Mouse (Mus musculus) spleen, adult 2 months (tissue): ENCODE measurements around the gene AC124108.1.

ENCODE experiments used
- CTCF ChIP-seq: fragments of 200-500 bp; IDR thresholded peaks from 2 replicates; pipeline ENCODE4 v1.5.1; 2011; ENCODE audit warnings: mild to moderate bottlenecking, inconsistent platforms; ENCODE audit not compliant: insufficient read depth, insufficient read length, insufficient replicate concordance; ENCODE audit errors: extremely low read depth
- POLR2A ChIP-seq: fragments of 200-500 bp; IDR thresholded peaks from 2 replicates; pipeline ENCODE4 v1.6.1; 2011; ENCODE audit warnings: low read depth, low read length, inconsistent platforms

GRCm38 (mm10) chr1:132191093-132191785, at the start of gene AC124108.1, which contains the start of gene Lemd1:
- no peak for TF ChIP-seq POLR2A
- no peak for TF ChIP-seq CTCF
